Mouse (Mus musculus) kidney, postnatal 14 days (tissue): Measurements from ENCODE around the gene Map3k9.

Experiments
- DNase-seq: peaks from one replicate; pipeline ENCODE4 v3.0.0; 2022; ENCODE audit warnings: mixed read lengths

Gene Map3k9

GRCm38 (mm10) chr12:81783301-81783700 is 2.3 kb upstream of the Map3k9 start:
- DNase-seq = peak; percentile 36

- DNase-seq = no peak
Observed at GRCm38 (mm10) chr12:81782606-81783005, 1.6 kb upstream of the Map3k9 start.

DNA sequence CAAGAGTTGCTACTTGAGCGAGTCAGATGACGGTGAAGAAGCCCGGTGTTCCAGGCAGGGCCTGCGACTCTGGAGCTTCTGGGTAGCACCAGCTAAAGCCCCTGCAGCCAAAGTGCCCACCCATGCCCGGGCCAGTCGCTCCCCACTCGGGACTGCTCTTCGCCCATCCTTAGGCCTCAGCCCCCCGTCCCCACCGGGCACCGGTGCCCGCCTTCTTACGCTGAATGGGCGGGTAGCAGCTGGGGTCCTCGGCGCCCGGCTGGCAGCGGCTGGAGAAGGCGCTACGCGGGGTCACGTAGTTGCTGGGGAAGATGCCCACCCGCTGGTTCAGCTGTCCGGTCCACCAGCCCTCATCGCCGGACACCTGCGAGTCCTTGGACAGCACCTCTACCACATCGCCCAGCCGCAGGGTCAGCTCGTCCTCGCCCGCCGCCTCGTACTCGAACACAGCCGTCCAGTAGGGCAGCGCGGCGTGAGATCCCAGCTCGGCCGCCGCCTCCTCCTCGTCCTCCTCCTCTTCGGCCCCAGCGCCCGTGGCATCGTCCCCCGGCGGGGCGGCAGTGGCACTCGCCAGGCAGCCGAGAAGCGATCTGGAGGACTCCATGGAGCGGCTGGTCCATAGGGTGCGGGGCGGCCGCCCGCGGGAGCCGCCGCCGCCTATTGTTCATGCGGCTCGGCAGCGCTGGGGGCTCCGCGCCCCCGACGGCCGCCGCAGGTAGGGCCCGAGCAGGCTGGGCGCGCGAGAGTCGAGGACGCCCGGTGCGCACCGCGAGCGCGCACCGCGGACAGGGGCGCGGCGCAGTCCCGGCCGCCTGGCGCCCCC is 493 bp downstream of the Map3k9 start:
- DNase-seq = peak; percentile 42

DNA sequence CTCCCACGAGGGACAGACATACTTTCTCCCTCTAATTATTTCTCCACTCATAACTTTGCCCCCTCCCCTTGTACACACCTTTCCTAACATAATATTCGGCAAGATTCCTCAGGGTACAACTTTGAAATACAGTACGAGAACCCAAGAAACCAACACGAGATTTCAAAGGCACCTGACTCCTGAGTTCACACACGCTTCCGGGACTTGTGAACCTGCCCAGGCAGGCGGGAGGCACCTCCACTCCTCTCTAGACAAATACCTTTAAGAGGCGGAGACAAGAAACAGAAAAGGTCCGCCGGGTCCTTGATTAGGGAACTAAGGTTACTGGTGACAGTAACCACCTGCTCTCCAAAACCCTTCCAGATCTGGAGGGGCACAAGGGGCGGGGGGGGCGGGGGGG is 1.1 kb downstream of the Map3k9 start:
- peak; percentile 59 for DNase-seq

GRCm38 (mm10) chr12:81776191-81776590 is 4.8 kb downstream of the Map3k9 start:
- peak; percentile 33 for DNase-seq

DNA sequence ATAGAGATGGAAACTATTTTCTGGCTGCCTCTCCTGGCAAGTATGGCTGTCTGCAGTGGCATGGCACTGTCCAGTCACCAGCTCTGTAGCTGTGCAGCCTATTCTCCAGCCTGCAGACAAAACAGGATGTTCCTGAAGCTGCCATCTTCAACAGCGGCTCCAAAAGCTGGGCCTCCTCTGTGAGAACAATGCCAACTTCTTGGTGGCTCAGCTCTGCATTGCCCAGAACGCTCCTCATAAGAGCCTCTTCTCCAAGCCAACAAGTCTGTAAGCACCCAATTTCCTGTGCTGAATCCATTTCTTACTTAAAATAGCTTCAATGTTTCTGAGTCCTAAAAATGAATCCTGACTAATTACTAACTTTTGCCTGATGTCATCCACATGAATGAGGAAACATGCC is 5.3 kb downstream of the Map3k9 start:
- no peak for DNase-seq

DNA sequence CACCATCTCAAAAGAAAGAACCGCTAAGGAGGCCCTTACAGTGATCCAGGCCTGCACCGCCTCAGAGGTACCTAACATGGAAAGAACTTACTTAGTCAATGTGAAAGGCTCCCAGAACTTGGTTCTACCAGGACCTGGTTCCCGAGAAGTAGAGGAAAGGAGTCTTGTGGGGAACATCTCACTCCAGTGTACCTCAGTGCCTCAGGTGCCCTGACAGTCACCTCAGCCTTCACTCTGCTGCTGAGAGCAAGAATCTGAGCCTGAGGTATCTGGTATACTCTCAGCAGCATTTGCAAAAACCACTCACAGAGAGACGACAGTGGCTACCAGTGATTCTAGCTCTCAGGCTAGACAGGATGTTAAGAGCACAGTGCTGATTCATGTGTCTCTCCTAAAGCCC is 6.8 kb downstream of the Map3k9 start:
- no peak for DNase-seq

DNA sequence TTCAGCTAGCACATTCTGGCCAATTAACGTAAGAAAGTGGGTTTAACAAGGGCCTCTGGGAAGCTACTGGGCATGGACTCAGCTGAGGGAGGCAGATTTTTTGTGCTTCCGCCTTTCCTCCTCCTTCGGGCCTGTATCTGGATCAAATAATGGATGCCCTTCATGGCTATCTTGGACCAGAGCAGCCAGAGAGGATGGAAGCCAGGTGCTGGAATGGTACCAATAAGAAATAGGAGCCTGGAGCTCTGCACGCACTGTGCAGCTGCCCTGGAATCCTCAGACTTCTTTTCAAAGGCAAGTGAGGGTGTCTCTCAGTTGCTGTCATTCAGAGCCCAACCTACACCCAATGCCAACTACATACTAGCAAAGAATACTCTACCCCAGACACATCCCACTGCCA is 11.5 kb downstream of the Map3k9 start:
- no peak for DNase-seq

GRCm38 (mm10) chr12:81765386-81765785 is 15.6 kb downstream of the Map3k9 start:
- no peak for DNase-seq

GRCm38 (mm10) chr12:81764370-81764769 is 16.6 kb downstream of the Map3k9 start:
- DNase-seq = no peak

GRCm38 (mm10) chr12:81754651-81755050 is 26.3 kb downstream of the Map3k9 start:
- no peak for DNase-seq

DNA sequence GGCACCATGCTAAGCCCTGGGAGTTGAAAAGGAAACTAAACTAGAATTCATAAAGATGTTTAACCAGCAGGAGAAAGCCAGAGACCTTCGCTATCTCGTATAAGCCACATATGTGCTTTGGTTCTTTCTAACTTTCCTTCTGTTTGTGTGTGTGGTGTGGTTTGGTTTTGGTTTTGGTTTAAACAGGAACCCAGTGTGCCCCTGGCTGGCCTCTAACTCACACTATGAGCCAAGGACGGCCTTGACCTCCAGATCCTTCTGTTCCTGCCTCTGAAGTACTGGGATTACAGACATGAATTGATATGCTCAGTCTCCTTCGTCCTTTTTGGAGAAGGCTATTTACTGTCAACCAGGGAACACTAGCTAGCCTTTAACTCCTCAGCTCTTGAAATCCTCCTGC is 29.9 kb downstream of the Map3k9 start:
- DNase-seq = no peak

GRCm38 (mm10) chr12:81748918-81749317 is 32.1 kb downstream of the Map3k9 start:
- no peak for DNase-seq

DNA sequence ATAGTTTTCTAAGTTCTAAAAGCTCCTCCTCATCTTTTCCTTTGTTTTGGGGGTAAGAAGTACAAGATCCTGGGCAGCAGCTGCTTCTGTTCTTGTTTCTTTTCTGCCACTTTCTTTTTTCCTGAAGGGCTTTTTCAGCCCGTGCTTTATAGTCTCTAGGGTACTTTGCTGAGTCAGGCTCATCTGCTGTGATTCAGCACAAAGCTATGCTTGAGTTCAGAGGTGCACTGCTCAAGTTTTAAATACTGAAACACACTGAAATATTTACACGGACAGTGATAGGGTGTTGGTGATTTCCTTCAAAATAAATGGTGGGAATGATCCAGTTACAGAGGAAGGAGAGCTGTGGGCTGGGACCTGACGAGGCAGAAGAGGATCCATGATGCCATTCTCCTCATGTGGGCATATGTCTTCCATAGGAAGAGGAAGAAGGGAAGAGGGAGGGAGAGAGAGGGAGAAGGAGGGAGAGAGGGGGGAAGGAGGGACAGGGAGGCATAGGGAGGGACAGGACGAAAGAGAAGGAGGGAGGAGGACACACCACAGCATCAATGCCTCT is 32.9 kb downstream of the Map3k9 start:
- no peak for DNase-seq

- no peak for DNase-seq
Observed at GRCm38 (mm10) chr12:81746400-81747024, 34.5 kb downstream of the Map3k9 start.

GRCm38 (mm10) chr12:81735246-81736070 is 45.5 kb downstream of the Map3k9 start:
- no peak for DNase-seq

GRCm38 (mm10) chr12:81726246-81726822 is 54.6 kb downstream of the Map3k9 start:
- DNase-seq = no peak

DNA sequence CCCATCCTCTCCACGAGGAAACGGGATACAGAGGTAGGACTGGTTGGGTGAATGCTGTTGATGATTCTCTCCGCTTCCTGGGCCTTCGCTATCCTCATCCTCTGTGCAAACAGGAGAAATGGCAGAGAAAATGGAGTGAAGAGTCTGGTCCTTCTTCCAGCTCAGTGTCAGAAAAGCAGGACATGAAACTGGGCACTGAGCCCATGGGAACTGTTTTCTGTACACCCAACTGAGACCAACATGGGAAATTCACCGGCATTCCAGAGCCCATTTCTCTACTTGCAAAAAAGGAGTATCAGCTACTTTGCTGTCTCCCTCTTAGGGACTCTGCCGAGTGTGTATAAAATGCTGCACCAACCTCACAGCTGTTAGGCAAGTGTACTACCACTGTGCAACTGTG is 56.2 kb downstream of the Map3k9 start:
- DNase-seq = no peak

DNA sequence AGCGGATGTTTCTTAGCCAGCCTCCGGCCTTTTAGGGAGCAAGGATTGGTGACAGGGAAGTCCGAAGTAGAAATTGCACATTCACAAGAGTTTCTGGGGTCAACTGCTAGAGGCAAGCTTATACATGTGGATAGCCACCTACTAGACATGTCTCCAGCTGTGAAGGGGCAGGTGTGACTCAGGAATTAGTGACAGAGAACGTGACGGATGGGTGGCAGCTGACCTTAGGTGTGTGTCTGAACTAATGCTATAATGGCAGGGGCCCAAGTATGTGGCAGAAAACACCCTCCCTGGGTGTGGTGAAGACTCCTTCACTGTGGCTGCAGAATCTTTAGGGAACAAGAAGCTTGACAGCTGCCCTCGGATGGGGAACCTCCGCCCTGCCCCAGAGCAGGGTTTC is 57.6 kb downstream of the Map3k9 start:
- no peak for DNase-seq

- no peak for DNase-seq
Observed at GRCm38 (mm10) chr12:81719715-81720114, 61.3 kb downstream of the Map3k9 start.

- DNase-seq = no peak
Observed at GRCm38 (mm10) chr12:81719161-81719560, 61.8 kb downstream of the Map3k9 start.

DNA sequence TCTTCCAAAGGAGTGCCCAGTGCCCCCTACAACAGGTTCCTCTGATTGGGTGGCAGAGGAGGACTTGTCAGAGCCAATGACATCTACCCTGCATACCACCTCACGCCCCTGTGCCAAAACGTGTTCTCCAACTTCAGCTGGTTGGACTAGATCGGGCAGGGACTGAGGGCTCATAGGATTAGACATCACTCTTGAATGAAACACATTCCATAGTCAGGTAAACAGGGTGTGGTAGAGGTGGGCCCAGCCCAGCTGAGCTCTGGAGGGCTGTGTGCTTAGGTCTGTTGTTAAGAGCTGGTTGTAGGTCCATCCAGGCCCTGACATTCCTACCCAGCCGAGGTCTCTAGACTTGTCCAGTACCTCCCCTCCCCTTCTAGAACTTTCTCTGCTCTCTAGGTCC is 68.4 kb downstream of the Map3k9 start:
- DNase-seq = no peak

DNA sequence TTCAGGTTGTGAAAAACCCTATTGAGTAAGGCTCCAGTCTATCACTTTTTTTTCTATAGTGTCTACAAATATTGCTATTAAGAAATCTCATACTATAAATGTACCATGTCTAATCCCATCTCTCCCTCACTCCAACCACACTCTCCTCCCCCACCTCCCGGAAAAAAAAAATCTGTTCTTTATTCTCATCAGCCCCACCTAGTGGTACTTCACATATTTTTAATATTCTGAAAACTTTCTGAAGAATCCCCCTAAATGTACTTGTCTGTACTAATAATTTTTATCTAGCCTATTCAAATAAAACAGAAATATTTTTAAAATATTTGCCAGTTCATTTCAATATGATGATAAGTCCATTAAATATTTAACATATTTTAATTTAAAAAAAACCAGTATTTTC is 78.1 kb downstream of the Map3k9 start:
- DNase-seq = no peak
